In genomic region chr10:96080440-96081381, GRCm38 (mm10) we compare ENCODE assay signal across 9 mouse cellular contexts. TPM values are rescaled to one million over a fixed set of nuclear protein-coding genes. Genes with fewer than 3 reads are reported as not detected.
DNase-seq lines count a peak whose midpoint lies in the region; TF ChIP-seq lines count a peak whose summit lies in the region.
"Had no signal": no experiment of that assay in that cellular context is flagged by ENCODE, and none has a peak within 500 bp of the region (broad histone marks: within the 10 kb centered on the region; RNA-seq: fewer than 3 reads in every experiment).

No protein-coding gene starts in this region.

- H3K27ac ChIP-seq in gastrocnemius, adult 2 months: no peak overlapping the region
- H3K27ac ChIP-seq: lung, embryonic 15.5 days had no signal

- intact Hi-C loops in gastrocnemius, adult 2 months (cut with DNase I): no loop called here

- no peak overlapping the region for H3K4me3 ChIP-seq in gastrocnemius, adult 2 months
- H3K4me3 ChIP-seq: lung, embryonic 15.5 days had no signal

- TF ChIP-seq CTCF in gastrocnemius, adult 2 months (IDR thresholded peaks at IDR 0.05): peak; percentile 70

- DNase-seq in gastrocnemius, adult 2 months: no peak
- no peak for DNase-seq in gastrocnemius, postnatal 4 days (ENCODE audit: low spot score in 2 of 2)
- peak; percentile 53 to 55 for DNase-seq in B cell, adult 2 months
- peak; percentile 29 for DNase-seq in c-Kit-negative CD71-positive TER-119-positive erythroid progenitor cells, embryonic 14.5 days (ENCODE audit: low read depth, low spot score)
- DNase-seq in kidney, postnatal 36 days: peak; percentile 5 to 30
- DNase-seq in retina, adult 2 months (ENCODE audit: low read depth, low spot score): peak; percentile 9
- DNase-seq in layer of hippocampus, postnatal 14 days (ENCODE audit: low spot score in 2 of 2): no peak
- DNase-seq in gastrocnemius, adult 8-10 months (ENCODE audit: low spot score in 2 of 2): no peak

RNA-seq across cellular contexts. Expression of gene Gm5426, which starts 55.7 kb away (rescaled TPM):
- total RNA-seq in gastrocnemius, adult 2 months (2021): not detected
- total RNA-seq in gastrocnemius, postnatal 4 days (2021): not detected
- not detected for total RNA-seq in layer of hippocampus, postnatal 14 days (2021)
- total RNA-seq in gastrocnemius, adult 8-10 months (2022): not detected

Comparison
In these comparisons a context has a peak if more than half of its experiments do, and no peak if none do; other contexts are left out.
1. DNase-seq: peak in B cell, adult 2 months (2 of 2), c-Kit-negative CD71-positive TER-119-positive erythroid progenitor cells, embryonic 14.5 days (single experiment), kidney, postnatal 36 days (2 of 2) and retina, adult 2 months (single experiment); none in gastrocnemius, adult 2 months (single experiment), gastrocnemius, postnatal 4 days (0 of 2), layer of hippocampus, postnatal 14 days (0 of 2) and gastrocnemius, adult 8-10 months (0 of 2).